Mouse (Mus musculus) myocyte (in vitro differentiated cells): ENCODE measurements at regions not wholly inside any gene's neighbourhood (a gene's known extent, or its start where the extent isn't known, plus 50 kb on each side); places are given as distances from the start of the nearest gene placed in this dataset.

Experiments
- H3K27me3 ChIP-seq: one replicate; pipeline ENCODE4 v1.6.1; 2011; ENCODE audit not compliant: control insufficient read depth, insufficient read depth, insufficient read length
- H3K36me3 ChIP-seq: one replicate; pipeline ENCODE4 v1.6.1; 2011; ENCODE audit not compliant: control insufficient read depth, insufficient read depth
- H3K4me2 ChIP-seq: one replicate; pipeline ENCODE4 v1.6.1; 2011; ENCODE audit warnings: low read depth, control low read depth
- H3K4me3 ChIP-seq: one replicate; pipeline ENCODE4 v1.5.1; 2011; ENCODE audit warnings: mild to moderate bottlenecking, control low read depth, moderate library complexity
- H3K79me2 ChIP-seq: one replicate; pipeline ENCODE4 v1.6.1; 2011; ENCODE audit not compliant: control insufficient read depth, insufficient read depth
- H3ac ChIP-seq: one replicate; pipeline ENCODE4 v1.6.1; 2011; ENCODE audit not compliant: control insufficient read depth, insufficient read length
- CEBPB ChIP-seq: IDR thresholded peaks from 2 replicates; pipeline ENCODE4 v1.6.1; 2011; ENCODE audit warnings: mild to moderate bottlenecking, moderate library complexity; ENCODE audit not compliant: poor library complexity, insufficient read depth, severe bottlenecking
- E2F4 ChIP-seq: IDR thresholded peaks from one replicate; pipeline ENCODE4 v1.6.1; 2011; ENCODE audit warnings: mild to moderate bottlenecking, control low read depth, moderate library complexity; ENCODE audit not compliant: insufficient read depth
- MAX ChIP-seq: IDR thresholded peaks from one replicate; pipeline ENCODE4 v1.6.1; 2011; ENCODE audit warnings: low read depth, mild to moderate bottlenecking, control low read depth
- MYOD1 ChIP-seq, 3 experiments: IDR thresholded peaks; one replicate each; pipeline ENCODE4 v1.6.1; 2011; ENCODE audit warnings: control low read depth in 2 of 3, low read depth in 2 of 3, mild to moderate bottlenecking in 2 of 3, moderate library complexity in 1 of 3; ENCODE audit not compliant: insufficient read length in 2 of 3, control insufficient read depth in 1 of 3
- MYOG ChIP-seq, 3 experiments: IDR thresholded peaks; one replicate each; pipeline ENCODE4 v1.6.1; 2011; ENCODE audit warnings: control low read depth in 2 of 3, low read depth in 2 of 3, mild to moderate bottlenecking in 2 of 3; ENCODE audit not compliant: insufficient read length in 2 of 3, control insufficient read depth in 1 of 3, insufficient read depth in 1 of 3
- POLR2A ChIP-seq: IDR thresholded peaks from one replicate; pipeline ENCODE4 v1.6.1; 2011; ENCODE audit warnings: low read depth, mild to moderate bottlenecking, control low read depth, moderate library complexity; ENCODE audit not compliant: insufficient read length
- POLR2AphosphoS2 ChIP-seq: IDR thresholded peaks from one replicate; pipeline ENCODE4 v1.6.1; 2011; ENCODE audit warnings: low read depth, control low read depth; ENCODE audit not compliant: insufficient read length
- REST ChIP-seq: IDR thresholded peaks from one replicate; pipeline ENCODE4 v1.6.1; 2011; ENCODE audit warnings: mild to moderate bottlenecking, control low read depth, moderate library complexity; ENCODE audit not compliant: insufficient read depth, insufficient read length
- SRF ChIP-seq: IDR thresholded peaks from one replicate; pipeline ENCODE4 v1.6.1; 2011; ENCODE audit warnings: low read depth; ENCODE audit not compliant: control insufficient read depth, insufficient read length
- TCF12 ChIP-seq: IDR thresholded peaks from one replicate; pipeline ENCODE4 v1.6.1; 2011; ENCODE audit warnings: mild to moderate bottlenecking, control low read depth; ENCODE audit not compliant: poor library complexity, insufficient read depth, severe bottlenecking
- TCF3 ChIP-seq: IDR thresholded peaks from one replicate; pipeline ENCODE4 v1.6.1; 2011; ENCODE audit warnings: low read depth, control low read depth; ENCODE audit not compliant: insufficient read length
- USF1 ChIP-seq: IDR thresholded peaks from one replicate; pipeline ENCODE4 v1.6.1; 2011; ENCODE audit warnings: low read depth, mild to moderate bottlenecking, control low read depth, moderate library complexity

DNA sequence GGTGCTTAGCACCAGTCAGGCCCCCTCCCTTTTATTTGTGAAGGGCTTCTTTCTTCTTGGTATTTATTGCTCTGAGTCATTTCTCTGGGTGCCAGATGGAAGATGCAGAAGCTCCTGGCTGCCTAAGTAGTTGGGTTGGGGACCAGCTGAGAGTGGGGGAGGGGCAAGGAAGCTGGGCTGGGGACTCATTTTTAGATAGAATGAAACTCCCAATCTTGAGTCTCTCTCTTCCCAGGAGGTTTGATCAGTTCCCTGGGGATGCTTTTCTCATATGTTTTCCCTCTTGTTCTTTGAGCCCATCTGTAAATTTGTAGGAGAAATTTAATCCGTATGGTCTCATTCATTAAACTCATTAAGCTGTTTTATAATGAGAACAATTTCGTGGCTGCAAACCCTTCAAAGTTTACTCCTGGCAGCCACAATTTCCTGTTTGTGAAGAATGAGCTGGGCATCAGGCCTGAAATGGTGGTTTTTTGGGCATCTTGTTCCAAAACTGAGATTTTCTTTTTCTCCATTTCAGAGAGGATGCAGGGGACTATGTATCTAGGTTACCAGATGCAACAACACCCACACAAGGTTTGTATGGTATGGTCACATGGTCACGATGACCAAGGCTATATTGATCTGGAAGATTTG, 98.9 kb upstream of the Slit3 start:
- TF ChIP-seq E2F4 (no peak), USF1 (peak; percentile 38)
- H3K4me2 ChIP-seq, result no peak overlapping the region
- no peaks in the 10 kb centered on the region for H3K27me3 ChIP-seq
- no peak overlapping the region for H3K4me3 ChIP-seq
- H3K79me2 ChIP-seq, result no peaks in the 10 kb centered on the region
- no peak overlapping the region for H3ac ChIP-seq
- H3K36me3 ChIP-seq, result no peaks in the 10 kb centered on the region

DNA sequence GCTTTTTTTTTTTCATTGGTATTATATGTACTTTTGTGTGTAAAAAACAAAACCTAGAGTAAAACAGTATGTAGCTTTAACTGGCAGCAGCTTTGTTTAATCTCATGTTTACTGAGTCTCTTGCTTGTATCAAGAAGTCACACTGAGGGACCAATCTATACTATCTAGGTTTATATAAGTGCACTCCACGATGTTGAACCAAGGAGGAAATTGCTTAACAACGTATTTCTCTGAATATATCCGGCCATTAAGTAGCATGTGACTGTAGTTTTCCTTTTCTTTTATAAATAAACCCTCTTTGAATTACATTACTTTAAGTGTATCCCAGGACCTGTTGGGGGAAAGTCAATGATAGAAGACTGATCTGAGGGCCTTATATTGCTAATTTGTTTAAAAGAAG, 104.0 kb upstream of the Slit3 start:
- TF ChIP-seq REST (no peak), TCF3 (no peak), POLR2AphosphoS2 (no peak), USF1 (no peak)
- no peak overlapping the region for H3ac ChIP-seq
- no peaks in the 10 kb centered on the region for H3K36me3 ChIP-seq
- no peaks in the 10 kb centered on the region for H3K79me2 ChIP-seq
- H3K4me3 ChIP-seq, result no peak overlapping the region
- no peaks in the 10 kb centered on the region for H3K27me3 ChIP-seq
- H3K4me2 ChIP-seq, result no peak overlapping the region

- no peaks in the 10 kb centered on the region for H3K79me2 ChIP-seq
- no peaks in the 10 kb centered on the region for H3K27me3 ChIP-seq
- H3K4me2 ChIP-seq, result no peak overlapping the region
- no peak overlapping the region for H3ac ChIP-seq
- no peak overlapping the region for H3K4me3 ChIP-seq
- no peaks in the 10 kb centered on the region for H3K36me3 ChIP-seq
- TF ChIP-seq SRF (no peak), POLR2A (no peak), REST (no peak), MAX (no peak), E2F4 (no peak)
Measured at GRCm38 (mm10) chr11:35011521-35012476, 109.2 kb upstream of the Slit3 start.

GRCm38 (mm10) chr11:35006773-35007567, 114.1 kb upstream of the Slit3 start:
- Histone ChIP-seq H3K79me2 (no peaks in the 10 kb centered on the region), H3K36me3 (no peaks in the 10 kb centered on the region), H3ac (no peak overlapping the region), H3K27me3 (no peaks in the 10 kb centered on the region), H3K4me3 (no peak overlapping the region), H3K4me2 (no peak overlapping the region)
- TF ChIP-seq MAX, result no peak
- no peak for TF ChIP-seq POLR2A
- TF ChIP-seq SRF, result no peak
- no peak for TF ChIP-seq MYOG (IDR thresholded peaks at IDR 0.05; ENCODE audit: control insufficient read depth in 1 of 3, insufficient read depth in 1 of 3, insufficient read length in 2 of 3, low read depth in 2 of 3)
- no peak for TF ChIP-seq TCF12
- TF ChIP-seq TCF3, result no peak
- TF ChIP-seq CEBPB, result no peak
- TF ChIP-seq USF1, result no peak
- TF ChIP-seq REST, result no peak
- TF ChIP-seq MYOD1 (IDR thresholded peaks at IDR 0.05; ENCODE audit: control insufficient read depth in 1 of 3, insufficient read length in 2 of 3, low read depth in 2 of 3), result no peak
- TF ChIP-seq E2F4, result no peak

- no peaks in the 10 kb centered on the region for H3K36me3 ChIP-seq
- H3K79me2 ChIP-seq, result no peaks in the 10 kb centered on the region
- H3K4me2 ChIP-seq, result no peak overlapping the region
- H3K27me3 ChIP-seq, result no peaks in the 10 kb centered on the region
- TF ChIP-seq TCF3, result no peak
- no peak for TF ChIP-seq E2F4
- no peak for TF ChIP-seq SRF
- peak in 2 of 3 experiments; percentile 34 to 82 for TF ChIP-seq MYOG (IDR thresholded peaks at IDR 0.05; ENCODE audit: control insufficient read depth in 1 of 3, insufficient read depth in 1 of 3, insufficient read length in 2 of 3, low read depth in 2 of 3)
- TF ChIP-seq MYOD1 (IDR thresholded peaks at IDR 0.05; ENCODE audit: control insufficient read depth in 1 of 3, insufficient read length in 2 of 3, low read depth in 2 of 3), result peak in 2 of 3 experiments; percentile 15 to 37
- no peak for TF ChIP-seq REST
- no peak overlapping the region for H3ac ChIP-seq
- no peak overlapping the region for H3K4me3 ChIP-seq
Measured at GRCm38 (mm10) chr11:35005143-35005542, 115.9 kb upstream of the Slit3 start.
